Mouse (Mus musculus) cerebellum, adult 11-12 months (tissue): ENCODE measurements at regions not wholly inside any gene's neighbourhood (a gene's known extent, or its start where the extent isn't known, plus 50 kb on each side); places are given as distances from the start of the nearest gene placed in this dataset.
A peak's percentile ranks its signal among the peaks of the same experiment; 100 is the strongest.

Experiments
- DNase-seq: peaks from one replicate; pipeline ENCODE4 v3.0.0; 2022

DNA sequence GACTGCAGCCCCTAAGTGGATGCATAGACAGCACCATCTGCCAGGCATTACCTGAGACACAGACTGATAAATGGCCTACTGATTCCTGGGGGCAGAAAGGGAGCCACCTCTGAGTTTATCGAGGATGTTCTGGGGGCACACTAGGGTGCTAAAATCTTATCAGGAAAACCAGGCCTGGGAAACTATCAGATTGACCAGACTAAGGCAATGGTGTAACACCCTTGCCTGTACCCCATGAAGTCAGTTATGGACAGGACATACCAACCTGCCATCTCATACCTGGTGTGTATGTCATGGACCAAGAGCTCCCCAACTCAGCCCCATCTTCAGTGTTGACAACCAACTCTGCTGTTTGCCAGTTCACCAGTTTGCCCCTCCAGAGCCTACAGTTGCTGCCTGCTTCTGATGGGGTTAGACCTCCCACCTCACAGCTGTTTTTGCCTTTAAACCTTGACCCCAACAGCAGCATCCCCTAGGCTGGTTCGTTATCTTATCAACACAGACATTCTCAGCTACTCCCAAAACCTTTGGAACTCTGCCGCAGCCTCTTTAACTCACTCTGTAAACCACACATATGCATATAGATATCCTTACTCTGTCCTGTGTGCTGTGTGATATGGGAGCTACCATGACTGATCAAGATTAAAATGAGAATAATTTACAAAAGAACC is 83.6 kb upstream of the Irs2 start:
- DNase-seq = no peak

- DNase-seq = peak; percentile 15
Measured at GRCm38 (mm10) chr8:11088946-11089665, 80.8 kb upstream of the Irs2 start.

DNA sequence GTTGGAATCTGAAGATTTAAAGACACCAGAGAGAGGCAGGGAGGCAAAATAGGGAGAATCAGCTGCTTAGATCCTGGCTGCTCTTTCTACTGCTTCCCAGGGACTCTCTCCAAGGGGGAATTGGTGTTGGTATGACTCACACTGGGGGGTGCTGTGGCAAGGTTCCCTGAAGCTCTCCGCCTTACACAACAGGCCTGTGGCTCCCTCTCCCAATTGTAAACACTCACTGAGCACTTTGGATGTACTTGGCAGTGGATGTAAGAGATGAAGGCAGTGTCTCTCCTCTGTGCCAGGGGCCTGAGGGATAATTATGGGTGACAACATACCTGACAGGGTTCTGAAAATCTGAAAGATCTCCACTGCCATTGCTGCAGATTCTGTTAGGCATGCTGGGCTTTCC is 77.0 kb upstream of the Irs2 start:
- DNase-seq = no peak

DNA sequence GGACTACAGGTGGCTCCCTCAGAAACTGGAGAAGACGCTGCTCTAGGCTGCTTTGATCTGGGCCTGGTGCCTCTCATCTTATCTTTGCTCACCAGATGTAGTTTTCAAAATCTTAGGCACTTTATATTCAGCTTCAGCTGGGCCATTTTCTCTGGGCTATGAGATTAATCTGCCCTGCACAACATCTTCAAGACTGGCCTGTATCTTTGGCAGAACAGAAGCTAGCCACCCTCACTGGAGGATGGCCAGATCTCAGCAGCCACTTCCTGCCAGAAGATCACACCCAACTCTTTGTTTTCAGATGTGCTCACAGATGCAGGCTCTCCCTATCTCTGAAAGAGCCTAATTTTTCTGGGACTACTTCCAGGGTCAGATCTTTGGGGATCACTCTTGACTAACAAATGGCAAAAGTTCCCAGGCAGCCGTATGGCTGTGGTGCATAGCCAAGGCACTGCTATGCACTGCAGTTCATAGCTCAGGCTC is 75.8 kb upstream of the Irs2 start:
- no peak for DNase-seq

- no peak for DNase-seq
Measured at GRCm38 (mm10) chr8:11080813-11081212, 72.6 kb upstream of the Irs2 start.

DNA sequence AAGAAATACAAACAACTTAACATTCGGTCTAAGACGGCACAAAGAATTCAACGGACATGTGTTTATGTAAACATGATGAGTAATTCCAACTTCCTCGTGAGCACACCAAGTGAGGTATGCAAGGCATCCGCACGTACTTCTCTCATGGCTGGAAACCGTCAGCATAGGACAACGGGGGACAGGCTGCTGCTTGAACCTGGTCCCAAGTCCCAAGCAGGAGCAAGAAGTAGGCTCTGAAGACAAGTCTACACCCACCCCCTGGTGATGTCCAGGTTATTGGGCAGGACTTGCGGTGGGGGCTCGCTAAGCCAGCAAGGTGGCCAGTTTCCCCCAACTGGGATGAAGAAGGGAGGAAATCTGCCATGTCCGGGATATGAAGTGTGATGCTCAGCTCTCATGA is 71.5 kb upstream of the Irs2 start:
- no peak for DNase-seq

- DNase-seq = no peak
Measured at GRCm38 (mm10) chr8:11077138-11077537, 68.9 kb upstream of the Irs2 start.

DNA sequence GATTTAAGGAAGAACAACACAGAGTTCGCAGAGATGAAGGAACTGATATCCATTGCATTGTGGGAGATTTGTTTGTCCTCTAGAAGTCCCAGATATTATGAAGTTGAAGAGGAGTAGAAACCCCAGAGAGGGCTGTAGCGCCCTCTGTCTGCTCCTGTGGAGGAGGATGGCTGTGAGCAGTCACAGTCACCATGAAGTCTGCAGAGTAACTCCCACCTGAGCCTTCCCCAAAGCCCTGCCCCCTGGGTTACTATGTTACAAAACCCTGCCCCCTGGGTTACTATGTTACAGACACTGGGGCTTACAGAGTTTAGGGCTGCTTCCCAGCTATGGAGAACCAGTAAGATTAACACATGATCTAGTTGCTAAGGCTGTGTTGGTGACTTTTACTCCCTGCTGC is 62.9 kb upstream of the Irs2 start:
- no peak for DNase-seq

- DNase-seq = no peak
Measured at GRCm38 (mm10) chr8:11067450-11067849, 59.2 kb upstream of the Irs2 start.

GRCm38 (mm10) chr8:11065990-11066389 is 57.7 kb upstream of the Irs2 start:
- DNase-seq = no peak

- no peak for DNase-seq
Measured at GRCm38 (mm10) chr8:11065303-11065702, 57.0 kb upstream of the Irs2 start.

GRCm38 (mm10) chr8:11063058-11063457 is 54.8 kb upstream of the Irs2 start:
- no peak for DNase-seq

DNA sequence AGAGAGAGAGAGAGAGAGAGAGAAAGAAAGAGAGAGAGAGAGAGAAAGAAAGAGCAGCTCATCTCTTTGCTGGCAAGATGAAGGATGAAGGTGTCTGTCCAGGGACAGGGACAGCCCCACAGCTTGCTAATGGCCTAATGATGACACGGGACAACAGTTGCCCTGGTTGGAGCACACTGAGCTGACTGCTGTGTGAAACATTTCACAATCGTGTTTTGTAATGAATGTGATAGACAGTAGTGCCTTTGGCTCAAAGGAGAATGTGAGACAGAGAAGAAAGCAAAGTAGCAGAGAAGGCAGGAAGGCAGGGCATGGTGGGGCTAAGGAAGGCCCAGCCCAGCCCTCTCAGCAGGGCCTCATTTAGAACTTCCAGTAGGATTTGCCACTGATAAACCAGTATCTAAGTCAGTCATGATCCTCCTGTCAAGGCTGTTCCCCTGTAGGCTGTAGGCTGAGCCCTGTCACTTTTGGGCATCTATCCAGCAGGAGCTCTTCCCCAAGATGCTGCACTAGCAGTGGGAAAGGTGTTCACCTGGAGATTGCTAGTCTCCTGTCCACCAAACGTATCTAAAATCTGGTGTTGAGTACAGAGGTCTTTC is 54.2 kb upstream of the Irs2 start:
- DNase-seq = no peak

GRCm38 (mm10) chr8:11061711-11062110 is 53.5 kb upstream of the Irs2 start:
- no peak for DNase-seq

GRCm38 (mm10) chr8:11060604-11061003 is 52.3 kb upstream of the Irs2 start:
- no peak for DNase-seq

DNA sequence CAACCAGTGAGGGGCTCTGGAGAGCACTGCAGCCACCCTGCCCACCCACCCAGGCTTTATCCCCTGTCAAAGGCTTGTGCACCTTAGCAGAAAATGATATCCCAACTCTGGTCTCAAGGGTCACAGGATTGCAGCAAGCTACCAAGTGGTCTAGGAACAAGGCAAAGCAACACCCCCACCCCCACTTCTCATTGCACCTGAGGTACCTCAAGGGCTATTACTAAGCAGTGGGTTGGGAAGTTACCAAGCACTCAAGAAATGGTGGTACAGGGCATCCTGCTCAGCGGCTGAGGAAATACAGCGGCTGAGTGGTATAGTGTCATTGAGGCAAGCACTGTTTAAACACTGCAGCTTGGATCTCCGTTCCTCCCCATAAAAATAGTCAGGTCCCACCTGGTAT is 50.1 kb upstream of the Irs2 start:
- DNase-seq = no peak
